Mouse (Mus musculus) thymus, adult 2 months (tissue): ENCODE data around the gene Zscan10.

Experiments used
- CTCF ChIP-seq: fragments of 200-500 bp; IDR thresholded peaks from 2 replicates; pipeline ENCODE4 v1.5.1; 2012; ENCODE audit warnings: mild to moderate bottlenecking, control low read depth, low read length, moderate library complexity, borderline replicate concordance; ENCODE audit not compliant: control insufficient read depth, poor library complexity, insufficient read depth; ENCODE audit errors: extremely low read depth
- POLR2A ChIP-seq: fragments of 200-500 bp; IDR thresholded peaks from 2 replicates; pipeline ENCODE4 v1.6.1; 2012; ENCODE audit warnings: mild to moderate bottlenecking, low read length, control low read depth, moderate library complexity; ENCODE audit not compliant: control insufficient read depth, poor library complexity, insufficient read depth; ENCODE audit errors: extremely low read depth

DNA sequence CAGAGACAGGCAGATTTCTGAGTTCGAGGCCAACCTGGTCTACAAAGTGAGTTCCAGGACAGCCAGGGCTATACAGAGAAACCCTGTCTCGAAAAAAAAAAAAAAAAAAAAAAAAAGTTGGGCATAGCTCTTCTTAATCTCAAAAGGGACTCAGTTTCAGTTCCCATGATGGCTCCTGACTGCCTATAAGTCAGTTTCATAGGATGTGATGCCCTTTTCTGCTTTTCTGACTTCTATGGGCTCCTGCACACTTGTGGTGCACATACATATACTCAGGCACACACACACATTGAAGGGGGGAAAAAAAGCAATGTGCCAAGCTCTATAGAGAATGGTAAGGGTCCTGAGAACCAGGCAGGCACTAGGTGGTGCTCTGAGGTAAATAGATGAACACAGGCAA lies 52.7 kb downstream of the Zscan10 start:
- no peak for TF ChIP-seq CTCF
- no peak for TF ChIP-seq POLR2A
